Mouse (Mus musculus) retina, adult 2 months (tissue): ENCODE data around the gene Upb1.
"Not testable (repeated sequence)": the region's sequence is repeated elsewhere in the genome, so short reads cannot be mapped to it uniquely, and the experiment has no call there.

Experiments used
- DNase-seq: peaks from one replicate; pipeline ENCODE4 v3.0.0-alpha.2; 2012; ENCODE audit warnings: low read depth, low spot score

The Upb1 gene

GRCm38 (mm10) chr10:75400958-75401357 lies at the start of gene Upb1:
Upb1 (plus strand) TSS chr10:75401115.
- DNase-seq = no peak

DNA sequence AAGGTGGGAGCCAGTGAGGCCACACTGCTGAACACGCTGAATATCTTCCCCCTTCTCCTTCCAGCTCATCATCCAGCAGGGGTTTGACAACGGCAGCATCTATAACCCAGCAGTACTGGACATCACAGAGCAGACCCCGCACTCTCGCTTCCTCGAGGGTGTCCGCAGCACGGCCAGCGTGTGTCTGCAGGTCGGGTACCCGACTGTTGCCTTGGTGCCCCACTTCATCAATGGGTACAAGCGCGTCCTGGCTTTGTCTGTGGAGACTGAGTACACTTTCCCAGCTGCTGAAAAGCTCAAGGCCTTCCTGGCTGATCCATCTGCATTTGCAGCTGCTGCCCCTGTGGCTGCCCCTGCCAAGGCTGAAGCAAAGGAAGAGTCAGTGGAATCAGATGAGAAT lies 48.4 kb upstream of the Upb1 start:
- no peak for DNase-seq

DNA sequence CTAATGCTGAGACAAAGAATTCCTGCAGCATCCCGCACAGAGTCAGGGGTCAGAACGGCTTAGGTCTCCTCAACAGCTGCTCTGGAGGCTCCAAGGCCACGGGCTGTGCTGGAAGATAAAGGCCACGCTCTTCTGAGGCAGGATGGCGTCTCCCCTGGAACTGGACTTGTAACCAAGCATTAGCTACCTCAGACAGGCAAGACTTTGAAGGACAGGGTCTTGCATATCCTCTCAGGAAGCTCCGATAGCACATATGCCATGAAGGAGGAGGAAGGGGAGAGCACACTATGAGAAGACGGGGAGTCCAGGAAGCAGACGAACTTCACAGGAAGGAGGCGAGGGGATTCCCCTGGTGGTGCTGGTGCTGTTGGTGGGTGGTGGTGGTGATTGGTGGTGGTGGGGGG lies 47.1 kb upstream of the Upb1 start:
- DNase-seq = not testable (repeated sequence)

- no peak for DNase-seq
These were observed 45.6 kb upstream of the Upb1 start for GRCm38 (mm10) chr10:75355341-75355740.

DNA sequence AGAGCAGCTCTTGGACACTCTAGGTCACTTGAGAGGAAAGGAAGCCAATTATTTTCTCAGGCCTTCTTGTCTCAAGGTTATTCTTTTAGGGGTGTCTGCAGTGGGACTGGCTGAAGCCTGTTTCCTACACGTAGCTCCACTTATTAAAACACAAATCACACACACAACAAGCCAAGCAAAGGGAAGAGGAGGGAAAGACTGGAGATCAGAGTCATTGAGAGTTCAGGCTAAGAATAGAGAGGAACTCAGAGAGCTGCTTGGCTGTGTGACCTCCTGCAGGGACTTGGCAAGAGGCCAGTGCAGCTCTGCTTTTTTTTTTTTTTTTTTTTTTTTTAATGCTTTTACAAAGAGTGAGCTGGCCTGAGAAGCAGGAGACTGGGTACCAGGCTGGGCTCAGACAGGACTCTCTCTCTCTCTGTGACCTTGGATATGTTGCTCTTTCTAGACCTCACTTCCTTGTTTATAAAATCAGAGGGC lies 36.7 kb upstream of the Upb1 start:
- not testable (repeated sequence) for DNase-seq

DNA sequence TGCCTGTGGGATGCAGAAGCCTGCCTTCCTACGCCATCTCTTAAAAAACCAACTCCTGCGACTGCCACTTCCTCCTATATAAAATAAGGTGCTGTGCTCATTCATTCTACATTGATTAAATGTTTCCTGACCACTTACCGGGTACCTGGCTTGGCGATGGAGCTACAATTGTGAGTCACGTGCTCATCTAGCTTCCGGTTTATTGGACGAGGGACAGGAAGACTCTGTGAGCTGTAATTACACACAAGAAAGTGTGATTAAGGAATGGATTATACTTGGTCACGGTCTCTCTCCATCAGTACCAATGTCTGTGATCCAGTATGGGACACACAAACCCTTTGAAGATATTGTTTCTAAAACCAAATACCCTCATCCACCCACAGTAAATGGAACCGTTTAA lies 36.1 kb upstream of the Upb1 start:
- DNase-seq = no peak

GRCm38 (mm10) chr10:75365231-75365633 lies 35.7 kb upstream of the Upb1 start:
- no peak for DNase-seq

- not testable (repeated sequence) for DNase-seq
These were observed 27.1 kb upstream of the Upb1 start for GRCm38 (mm10) chr10:75373655-75374351.

- DNase-seq = no peak
These were observed 22.2 kb upstream of the Upb1 start for GRCm38 (mm10) chr10:75378688-75379087.

- DNase-seq = no peak
These were observed 10.8 kb upstream of the Upb1 start for GRCm38 (mm10) chr10:75390156-75390555.

GRCm38 (mm10) chr10:75390832-75391231 lies 10.1 kb upstream of the Upb1 start:
- no peak for DNase-seq

GRCm38 (mm10) chr10:75394796-75395195 lies 6.1 kb upstream of the Upb1 start:
- DNase-seq = no peak

- no peak for DNase-seq
These were observed 3.9 kb upstream of the Upb1 start for GRCm38 (mm10) chr10:75396966-75397365.

DNA sequence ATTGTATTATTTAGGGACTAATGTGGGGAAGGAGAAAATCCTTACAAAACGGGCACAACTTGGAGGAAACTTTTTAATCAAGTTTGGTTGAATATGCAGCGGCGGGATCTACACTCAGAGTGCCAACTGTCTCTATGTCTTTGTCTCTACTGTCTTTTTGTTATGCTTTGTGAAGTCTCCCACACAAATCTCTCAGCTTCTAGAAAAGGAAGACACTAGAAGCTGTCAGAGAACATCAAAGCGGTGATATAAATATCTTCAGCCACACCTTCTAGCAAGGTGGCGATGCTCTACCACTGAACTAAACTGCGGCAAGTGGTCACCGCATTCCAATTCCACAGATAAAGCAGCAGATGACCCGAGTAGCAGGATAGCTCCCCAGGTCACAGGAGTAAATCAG lies 5.0 kb downstream of the Upb1 start:
- no peak for DNase-seq

GRCm38 (mm10) chr10:75406755-75407154 lies 5.8 kb downstream of the Upb1 start:
- no peak for DNase-seq

GRCm38 (mm10) chr10:75407741-75408140 lies 6.8 kb downstream of the Upb1 start:
- DNase-seq = no peak

DNA sequence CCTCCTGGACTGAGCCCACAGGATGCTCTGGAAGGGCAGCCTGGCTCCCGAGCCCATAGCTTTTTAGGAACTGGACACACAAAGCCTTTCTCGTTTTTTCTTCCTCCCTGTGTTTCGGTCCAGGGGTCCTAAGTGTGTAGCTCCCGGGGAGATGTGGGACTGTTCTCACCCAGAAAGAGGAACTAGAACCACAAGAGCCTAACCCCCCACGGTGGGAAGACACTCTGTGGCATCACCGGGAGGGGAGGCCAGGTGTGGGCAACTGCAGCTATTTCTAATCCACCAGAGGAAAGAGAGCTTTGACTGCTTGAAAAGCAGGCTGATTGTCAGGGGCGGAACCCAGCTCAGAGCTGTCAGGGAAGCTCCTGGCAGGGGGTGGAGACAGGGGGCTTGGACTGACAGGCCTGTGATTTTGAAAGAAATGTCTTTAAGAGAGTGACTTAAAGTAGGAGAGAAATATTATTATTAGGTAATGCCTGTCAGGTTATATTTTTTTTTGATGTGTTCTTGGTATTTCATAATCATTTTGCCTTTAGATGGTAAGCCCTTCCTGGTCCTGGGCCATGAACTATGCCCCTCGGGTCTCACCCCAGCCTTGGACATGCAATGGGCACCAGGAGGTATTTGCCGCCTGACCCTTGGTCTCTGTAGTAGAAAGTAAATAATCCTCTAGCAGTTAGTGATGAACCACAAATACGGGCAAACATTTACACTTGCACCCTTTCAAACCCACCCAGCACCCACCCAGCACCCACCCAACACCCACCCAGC lies 10.6 kb downstream of the Upb1 start:
- DNase-seq = not testable (repeated sequence)

GRCm38 (mm10) chr10:75412114-75413103 lies 11.5 kb downstream of the Upb1 start:
- no peak for DNase-seq

GRCm38 (mm10) chr10:75414925-75415324 lies 14.0 kb downstream of the Upb1 start:
- DNase-seq = no peak

- no peak for DNase-seq
These were observed 16.6 kb downstream of the Upb1 start for GRCm38 (mm10) chr10:75417363-75418042.

DNA sequence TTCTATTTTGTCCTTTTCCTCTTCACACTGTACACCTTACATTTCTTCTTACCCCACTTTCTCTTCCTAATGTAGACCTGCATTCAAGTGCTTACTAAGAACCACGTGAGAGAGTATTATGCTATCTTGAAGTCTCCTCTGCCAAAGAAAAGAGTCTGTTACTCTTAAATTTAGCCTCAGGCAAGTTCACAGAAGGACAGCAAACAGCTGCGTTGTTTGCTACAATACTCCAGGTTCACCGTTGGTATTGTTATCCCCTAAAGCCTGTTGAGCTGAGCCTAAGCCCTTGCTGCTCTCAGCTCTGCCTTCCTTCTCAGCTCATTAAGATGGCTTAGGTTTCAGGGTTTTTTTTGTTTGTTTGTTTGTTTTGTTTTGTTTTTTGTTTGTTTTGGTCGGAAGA lies 17.8 kb downstream of the Upb1 start:
- no peak for DNase-seq
